Mouse (Mus musculus) kidney, postnatal 14 days (tissue): ENCODE measurements around the gene Scd1.
"Not testable (repeated sequence)": the region's sequence is repeated elsewhere in the genome, so short reads cannot be mapped to it uniquely, and the experiment has no call there.

ENCODE experiments used
- DNase-seq: peaks from one replicate; pipeline ENCODE4 v3.0.0; 2022; ENCODE audit warnings: mixed read lengths

The Scd1 gene

DNA sequence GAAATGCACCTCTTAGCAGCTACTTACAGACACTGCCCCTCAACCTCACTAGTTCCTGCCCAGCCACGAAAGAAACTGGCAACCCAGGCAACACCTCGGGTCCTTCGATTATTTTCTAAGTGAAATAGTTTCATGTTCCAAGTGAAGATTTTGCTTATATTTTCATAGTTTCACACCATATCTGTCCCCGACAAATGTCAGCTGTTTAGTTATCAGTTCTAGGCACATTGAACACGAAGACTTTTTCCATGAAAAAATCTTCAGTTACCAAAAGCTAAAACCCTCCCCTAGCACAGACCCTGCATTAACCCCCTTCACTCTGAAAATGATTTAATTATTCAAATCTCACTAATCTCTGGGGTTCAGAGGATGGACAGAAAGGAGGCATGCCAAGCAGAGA is 10.9 kb downstream of the Scd1 start:
- DNase-seq: no peak

DNA sequence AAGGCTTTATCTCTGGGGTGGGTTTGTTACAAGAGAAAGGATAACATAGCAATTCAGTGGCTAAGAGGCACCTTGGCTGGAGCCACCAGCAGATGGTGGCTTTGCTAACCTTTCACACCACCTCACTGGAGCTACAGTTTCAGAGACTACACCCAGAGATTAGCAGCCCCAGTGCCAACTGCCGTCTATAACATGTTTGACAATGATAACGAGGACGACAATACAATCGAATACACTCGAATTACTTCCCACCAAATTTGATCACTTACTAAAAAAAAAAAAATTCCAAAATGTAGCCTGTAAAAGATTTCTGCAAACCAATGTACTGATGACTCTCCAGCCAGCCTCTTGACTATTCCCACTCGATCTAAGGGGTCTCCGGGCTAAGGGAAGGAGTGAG is 12.7 kb downstream of the Scd1 start:
- no peak for DNase-seq

DNA sequence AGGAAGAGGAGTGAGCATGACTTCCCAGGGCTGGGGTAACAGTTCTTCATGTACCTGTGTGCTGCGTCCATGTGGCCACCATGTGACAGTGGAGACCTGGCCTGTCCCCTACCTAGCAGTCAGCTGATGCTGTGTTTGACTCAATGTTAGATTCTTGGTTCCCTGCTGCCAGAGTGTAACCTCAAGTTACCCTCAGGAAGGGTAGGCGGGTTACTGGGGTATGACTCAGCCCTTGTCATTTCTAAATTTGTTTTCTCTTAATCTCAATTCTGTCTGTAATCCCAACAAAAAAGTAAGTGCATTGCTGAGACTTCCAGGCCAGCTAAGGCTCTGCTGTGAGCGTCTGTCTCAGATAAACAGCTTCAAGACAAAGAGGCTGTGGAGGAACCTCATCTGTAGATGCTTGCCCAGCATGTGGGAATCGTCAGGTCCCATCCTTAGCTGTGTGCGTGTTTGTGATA is 13.7 kb downstream of the Scd1 start:
- no peak for DNase-seq

DNA sequence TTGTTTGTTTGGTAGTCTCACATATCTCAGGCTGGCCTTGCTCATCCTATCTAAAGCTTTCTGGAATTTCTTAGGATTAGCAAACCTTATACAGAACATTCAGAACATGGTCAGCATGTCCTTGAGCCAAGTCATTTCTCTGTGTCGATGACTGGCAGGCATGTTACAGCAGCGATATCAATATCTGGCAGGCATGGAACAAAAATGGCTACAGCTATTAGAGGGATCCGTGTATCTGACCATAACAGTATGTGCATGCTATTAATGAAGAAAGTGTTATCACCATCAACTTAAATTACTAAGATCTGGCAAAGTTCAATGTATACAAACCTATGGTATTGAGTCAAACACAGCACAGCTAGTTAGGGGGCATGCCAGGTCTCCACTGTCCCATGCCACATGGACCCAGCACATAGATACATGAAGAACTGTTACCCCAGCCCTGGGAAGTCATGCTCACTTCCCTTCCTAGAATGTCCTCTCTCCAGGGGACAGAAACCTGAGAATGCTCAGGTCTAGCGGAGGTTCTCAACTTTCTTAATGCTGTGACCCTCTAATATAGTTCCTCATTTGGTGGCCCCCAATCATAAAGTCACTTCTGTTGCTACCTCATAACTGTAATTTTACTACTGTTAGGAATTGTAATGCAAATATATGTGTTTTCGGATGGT is 15.2 kb downstream of the Scd1 start:
- no peak for DNase-seq

DNA sequence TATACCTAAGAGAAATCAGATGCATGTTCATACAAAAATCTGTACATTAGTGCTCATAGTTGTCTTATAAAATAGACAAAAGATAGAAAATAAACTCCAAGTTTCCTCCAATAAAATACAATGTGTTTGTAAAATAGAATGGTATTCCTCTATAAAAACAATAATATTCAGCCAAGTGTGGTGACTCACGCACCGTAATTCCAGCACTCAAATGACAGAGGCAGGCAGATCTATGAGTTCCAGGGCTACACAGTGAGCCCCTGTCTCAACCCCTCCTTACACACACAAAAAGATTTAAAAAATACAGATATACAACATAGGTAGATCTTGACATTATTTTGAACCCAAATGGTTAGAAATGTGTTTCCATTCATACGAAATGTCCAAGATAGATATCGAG is 15.8 kb downstream of the Scd1 start:
- no peak for DNase-seq

DNA sequence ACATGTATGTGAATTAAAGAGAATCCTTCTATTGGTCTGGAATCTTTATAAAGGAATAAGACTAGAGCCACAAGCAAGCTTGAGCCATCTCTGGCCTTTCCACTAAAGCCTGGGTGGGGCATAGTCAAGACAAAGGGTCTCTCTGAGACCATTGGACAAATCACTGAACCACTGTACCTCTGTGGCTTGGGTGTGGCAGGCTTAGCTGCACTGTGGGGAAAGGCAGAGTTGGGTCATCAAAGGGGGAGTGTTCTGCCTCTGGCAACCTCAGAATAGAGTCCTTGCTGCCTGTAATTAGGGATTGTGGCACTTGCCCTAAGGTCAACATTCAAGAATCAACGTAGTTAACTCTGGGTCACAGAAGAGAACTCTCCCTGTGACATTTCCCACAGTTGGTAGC is 18.2 kb downstream of the Scd1 start:
- no peak for DNase-seq

DNA sequence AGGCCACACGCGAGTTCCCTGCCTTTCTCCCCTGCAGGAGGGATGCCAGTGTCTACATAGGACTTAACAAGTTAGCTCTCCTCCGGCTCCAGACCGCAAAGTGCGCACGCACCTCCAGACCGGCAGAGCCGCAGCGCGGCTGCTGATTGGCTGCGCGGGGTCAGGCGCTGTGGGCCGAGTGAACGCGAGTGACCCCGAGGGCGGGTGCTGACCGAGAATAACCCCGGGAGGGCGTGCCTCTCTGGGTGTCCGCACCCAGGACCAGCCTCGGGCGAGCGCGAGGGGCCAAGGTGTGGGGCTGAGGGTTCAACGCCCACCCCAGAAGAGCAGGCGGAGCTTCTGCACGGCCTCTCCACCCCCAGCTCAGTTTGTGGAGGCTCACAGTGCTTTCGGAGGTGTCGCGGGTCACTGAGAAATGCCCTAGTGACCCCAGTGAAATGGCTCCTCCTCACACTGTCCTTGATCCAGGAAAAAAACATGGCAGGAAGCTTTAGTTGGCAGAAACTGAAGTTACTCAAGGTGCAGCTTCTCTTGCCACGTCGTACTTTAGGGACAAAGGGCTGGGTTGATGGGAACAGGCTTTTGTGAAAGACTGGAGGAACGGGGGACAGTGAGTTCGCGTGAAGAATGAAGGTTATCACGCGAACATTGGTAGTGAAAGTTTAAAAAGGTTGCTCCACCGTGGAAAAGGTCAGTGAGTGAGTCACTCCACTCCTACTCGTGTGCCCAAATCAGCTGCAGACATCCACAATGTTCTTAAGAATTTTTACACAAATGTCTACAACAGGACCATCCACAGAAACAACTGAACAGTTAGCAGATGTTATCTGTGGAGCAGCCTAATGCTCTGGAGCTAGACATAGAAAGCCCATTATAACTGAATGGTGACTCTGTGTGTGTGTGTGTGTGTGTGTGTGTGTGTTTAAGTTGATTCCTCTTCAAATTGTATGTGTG is 18.9 kb downstream of the Scd1 start:
- peak; percentile 95 for DNase-seq

DNA sequence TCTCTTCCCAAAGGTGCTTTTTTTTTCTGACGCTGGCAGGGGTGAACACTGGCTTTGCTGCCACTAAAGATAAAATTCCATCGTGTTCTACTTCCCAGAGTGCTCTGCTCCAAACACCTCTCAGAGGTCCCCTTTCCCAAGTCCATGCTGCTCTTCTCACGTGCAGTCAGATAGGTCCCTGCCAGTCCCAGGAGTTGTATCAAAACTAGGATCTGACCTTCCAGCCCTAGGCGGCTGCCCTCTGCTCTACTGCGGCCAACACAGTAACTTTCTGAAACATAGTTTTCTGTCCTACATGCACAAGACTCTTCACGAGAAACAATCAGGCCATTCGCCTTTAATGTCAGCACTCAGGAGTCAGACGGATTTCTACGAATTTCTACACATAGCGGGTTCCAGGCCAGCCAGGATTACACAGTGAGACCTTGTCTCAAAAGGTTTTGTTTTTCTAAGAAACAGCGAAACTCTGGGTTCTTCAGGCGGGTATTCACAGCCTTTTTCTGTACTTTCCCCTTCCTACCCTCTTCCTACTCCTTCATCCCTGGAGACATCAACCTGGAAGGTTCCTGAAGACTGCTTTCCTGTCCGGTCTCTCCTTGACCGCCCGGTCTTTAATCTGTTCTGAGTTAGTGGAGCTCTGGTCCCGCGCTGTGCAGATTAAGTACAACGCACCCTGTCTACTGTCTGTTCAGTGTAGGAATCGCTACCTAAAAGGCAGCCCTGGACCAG is 19.8 kb downstream of the Scd1 start:
- DNase-seq: no peak

DNA sequence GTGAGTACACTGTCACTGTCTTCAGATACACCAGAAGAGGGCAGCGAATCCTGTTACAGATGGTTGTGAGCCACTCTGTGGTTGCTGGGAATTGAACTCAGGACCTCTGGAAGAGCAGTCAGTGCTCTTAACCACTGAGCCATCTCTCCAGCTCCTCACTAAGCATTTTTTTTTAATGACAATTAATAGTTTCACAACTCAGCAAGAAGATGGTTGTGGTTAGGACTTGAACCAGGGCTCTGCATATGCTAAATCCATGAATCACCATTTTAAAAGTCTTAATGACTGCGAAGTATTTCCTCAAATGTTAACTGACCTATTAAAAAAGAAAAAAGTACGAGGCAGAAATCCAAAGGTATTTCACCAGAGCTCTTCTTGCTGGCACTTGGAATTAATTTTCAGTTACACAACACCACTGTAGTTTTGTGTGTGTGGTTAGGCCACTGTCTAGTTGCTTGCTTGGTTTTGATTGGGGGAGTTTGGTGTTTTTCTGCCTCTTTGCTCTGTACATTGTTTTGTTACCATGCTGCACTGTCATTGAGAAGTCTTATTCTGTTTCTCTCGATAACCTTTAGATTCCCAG is 20.5 kb downstream of the Scd1 start:
- no peak for DNase-seq

DNA sequence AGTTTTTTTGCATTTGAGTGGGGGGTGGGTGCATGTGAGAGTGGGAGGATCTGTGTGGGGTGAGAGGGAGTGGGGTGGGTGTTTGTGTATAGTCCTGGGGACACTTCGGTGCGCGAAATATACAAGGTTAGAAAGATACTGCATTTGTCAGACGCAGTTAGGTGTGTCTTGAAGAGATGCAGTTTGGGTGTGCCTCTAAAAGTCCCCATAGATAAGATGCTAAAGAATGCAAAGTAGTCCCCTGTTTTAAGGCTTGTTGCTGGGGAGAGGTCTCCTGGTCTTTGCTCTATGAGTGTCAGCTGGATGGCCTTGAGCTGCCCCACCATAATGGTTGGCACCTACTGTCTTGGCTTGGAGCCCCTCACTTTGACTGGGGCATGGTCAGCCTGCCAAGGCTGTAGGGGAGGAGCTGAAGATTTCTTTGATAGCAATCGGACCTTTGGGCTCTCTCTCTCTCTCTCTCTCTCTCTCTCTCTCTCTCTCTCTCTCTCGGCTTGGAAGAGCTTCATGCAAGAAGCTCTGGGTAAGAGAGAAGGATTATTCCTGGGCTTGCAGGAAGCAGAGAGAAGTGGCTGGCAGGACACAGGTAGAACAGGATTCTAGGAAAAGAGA is 21.7 kb downstream of the Scd1 start:
- DNase-seq: no peak

DNA sequence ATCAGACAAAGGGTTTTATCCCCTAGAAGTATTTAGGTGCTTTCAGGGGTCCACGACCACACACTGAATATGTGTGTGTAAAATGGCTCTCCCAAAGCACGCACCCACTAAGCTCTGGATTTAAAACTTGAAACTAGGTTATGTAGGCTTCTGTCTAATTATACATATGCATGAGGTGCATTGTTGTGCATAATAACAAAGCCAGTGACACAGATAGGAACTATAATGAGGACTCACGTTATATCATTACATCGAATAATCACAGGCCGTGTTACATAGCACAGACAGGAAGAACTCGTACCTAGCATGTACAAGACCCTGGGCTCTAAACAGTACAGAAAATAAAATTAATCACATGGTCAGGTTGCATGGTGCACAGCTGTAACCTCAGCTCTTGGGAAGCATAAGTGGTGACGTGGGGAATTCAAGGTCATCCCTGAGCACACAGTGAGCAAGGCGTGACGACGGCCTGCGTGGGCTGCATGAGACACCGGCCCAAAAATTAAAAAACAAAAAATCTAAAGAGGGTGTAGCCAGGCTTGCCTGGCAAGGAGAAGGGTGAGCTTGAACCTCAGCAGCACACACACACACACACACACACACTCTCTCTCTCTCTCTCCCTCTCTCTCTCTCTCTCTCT is 24.9 kb downstream of the Scd1 start:
- no peak for DNase-seq

DNA sequence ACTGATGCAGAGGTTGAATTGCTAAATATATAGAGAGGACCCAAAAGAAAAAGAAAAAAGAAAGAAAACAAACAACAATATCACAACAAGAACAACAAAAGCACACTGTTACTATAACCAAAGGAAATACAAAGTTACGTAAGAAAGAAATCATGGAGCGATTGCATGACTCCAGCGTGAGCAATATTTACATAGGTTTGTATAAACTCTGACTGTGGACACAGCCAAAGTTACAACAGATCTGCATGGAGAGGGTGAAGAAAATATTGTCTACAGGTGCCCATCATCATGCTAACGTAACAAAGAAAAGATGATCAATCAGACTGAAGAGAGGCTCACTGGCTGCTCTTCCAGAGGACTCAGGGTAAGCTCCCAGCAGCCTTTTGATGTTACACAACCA is 27.6 kb downstream of the Scd1 start:
- no peak for DNase-seq

DNA sequence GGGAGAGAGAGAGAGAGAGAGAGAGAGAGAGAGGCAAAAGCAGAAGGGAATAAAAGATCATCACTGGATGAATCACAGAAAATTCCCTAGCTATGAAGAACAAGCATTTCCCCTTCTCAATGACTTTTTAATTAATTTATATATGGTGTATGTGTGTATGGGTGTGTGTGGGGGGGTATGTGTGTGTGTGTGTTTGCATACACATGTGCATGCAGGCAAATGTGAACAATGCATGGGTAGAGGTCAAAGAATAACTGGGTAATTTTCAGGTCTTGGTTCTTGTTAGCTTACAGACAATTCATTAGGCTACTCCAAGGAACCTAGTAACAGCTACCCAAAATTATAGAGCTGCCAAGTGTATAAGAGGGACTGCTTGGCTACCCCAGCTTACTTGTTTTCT is 28.6 kb downstream of the Scd1 start:
- DNase-seq: no peak

DNA sequence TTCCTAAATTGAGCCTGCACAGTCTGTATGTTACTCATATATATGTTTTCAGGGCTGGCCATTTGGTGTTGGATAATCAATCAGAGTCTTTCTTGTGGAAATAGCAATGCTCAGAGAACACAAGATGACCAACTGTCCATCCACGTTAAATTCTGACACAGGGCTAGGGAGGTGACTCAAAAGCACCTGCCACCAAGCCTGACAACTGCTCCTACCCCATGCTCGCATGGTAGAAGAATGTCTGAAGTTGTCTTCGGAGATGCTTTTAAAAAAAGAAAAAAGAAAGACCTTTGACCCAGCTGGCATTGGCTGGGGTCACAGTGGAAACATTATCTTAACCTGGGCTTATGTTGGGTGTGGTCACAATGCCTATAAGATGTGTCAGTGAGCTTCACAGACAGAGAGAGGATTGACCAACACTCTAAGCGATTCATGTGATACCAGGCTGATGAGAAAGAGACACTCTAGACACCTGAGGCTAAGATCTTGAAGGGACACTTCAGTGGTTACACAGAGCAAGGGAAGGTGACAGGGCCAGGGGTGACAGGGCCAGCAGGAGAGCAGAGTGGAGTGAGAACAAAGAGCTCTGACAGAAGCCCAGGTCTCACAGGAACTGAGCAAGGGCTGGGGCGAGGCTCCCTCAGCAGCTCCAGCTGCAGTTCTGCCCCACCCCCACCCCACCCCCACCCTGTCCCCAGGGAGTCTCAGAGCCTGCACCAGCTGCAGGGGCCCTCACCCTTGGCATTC is 29.9 kb downstream of the Scd1 start:
- no peak for DNase-seq

DNA sequence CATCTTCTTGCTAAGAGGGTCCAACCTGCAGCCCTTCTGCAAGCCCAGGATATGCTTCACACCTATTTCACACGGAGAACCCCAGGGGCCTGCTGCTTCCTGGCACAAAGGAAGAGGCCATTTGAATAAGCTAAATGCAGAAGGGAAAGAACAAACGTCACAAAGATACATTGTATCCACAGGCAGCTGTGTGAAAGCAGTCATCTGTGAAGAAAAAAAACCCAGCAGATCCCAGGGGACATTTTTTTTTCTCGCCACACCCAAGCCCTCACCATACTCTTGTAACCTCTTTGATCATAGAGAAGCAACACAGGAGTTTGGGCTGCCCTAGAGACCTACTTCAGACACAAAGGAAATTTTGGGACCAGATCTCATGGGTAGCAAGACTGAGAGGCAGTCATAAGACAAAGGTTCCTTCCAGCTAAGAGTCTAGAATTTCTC is 31.1 kb downstream of the Scd1 start:
- no peak for DNase-seq

DNA sequence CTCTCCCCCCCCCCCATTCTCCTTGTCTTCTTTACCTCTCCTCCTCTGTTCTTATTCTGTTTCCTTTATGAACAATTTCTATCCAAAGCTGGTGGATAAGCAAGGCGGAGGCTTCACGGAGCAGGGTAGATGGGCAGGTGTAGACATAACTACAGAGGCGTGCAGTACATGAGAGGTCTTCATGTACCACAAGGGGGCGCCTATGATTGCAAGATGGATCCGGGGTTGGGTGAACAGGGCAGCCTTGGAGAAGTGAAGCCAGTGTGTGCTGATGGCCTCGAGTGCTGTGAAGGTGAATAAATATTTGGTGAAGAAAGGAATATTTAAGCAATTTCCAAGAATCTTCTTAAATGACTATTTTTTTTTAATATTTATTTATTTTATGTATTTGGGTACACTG is 34.7 kb downstream of the Scd1 start:
- peak; percentile 85 for DNase-seq

DNA sequence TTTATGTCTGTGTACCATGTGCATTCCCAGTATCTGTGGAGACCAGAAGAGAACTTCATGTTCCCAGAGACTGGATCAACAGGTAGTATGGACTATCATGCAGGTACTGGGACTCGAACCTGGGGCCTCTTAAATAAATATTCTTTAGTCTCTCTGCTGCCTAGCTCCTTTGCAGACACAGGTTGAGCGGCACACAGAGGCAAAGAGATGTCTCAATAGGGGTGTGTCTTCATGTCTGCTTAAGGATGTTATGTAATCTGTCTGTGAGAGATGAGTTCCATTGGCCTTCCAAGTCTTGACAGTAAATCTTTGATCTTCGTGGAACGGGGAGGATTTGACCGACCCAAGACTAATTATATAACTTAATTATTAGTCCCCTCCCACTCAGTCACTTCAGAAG is 37.4 kb downstream of the Scd1 start:
- no peak for DNase-seq

DNA sequence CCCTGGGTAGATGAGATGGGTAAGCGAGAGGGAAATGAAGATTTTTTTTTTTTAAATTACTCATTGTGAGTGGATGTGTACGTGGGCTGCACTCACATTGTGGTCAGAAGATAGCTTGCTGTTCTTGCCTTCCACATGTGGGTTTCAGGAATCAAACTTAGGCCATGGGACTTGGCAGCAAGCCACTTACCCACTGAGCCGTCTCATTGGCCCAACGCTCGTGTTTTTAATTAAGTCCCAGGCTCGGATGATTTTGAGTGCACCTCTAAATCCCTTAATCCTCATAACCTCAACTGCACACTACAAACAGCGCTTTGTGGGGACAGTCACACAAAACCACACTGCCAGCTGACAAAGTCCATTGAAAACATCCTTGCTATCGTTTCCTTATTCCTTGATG is 38.3 kb downstream of the Scd1 start:
- DNase-seq: peak; percentile 28

DNA sequence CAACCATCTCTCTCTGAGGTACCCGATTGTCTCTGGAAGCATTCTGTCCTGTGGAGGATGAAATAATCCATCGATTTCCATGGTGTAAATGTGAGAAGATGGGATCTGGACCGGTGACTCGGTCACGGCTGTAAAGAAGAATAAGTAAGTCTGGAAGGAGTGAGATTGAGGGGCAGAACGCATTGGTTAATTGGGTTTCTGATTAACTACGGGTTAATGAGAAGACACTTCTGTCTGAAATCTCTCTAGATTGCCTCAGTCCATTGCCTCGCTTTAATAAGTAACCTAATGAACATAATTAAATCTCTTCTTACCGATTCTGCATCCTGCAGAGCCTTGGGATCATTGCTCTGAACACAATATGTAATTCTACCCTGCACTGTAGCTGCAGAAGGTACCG is 40.6 kb downstream of the Scd1 start:
- DNase-seq: not testable (repeated sequence)

DNA sequence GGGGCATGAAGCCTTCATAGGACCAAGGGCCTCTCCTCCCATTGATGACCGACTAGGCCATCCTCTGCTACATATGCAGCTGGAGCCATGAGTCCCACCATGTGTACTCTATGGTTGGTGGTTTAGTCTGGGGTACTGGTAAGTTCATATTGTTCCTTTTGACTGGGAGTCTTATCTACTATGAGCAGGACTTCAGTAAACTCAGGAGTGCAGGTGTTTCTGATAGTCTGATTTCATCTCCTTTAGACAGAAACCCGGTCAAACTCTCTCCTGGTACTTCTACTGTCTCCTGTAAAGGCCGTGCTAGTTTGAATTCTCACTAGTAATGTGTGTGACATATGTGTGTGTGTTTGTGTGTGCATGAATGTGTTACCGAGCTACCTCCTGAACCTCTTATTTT is 41.9 kb downstream of the Scd1 start:
- no peak for DNase-seq

DNA sequence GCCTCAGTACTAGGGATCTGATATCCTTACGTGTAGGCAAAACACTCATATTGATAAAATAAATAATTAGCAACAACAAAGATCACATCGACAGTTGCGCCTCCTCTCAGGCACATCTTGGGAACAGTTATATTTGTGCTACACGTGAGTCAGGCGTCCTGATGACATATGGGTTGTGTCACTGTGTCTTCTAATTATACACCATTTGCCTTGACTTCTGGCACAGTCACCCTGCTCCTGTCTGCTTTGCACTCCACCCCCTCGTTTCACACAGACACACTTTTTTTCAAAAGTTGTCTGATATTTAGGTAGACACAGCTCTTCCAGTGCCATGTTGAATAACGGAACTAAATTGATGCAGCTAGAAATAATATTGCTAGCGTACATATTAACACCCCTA is 43.6 kb downstream of the Scd1 start:
- DNase-seq: no peak
